8 mouse cellular contexts compared by ENCODE assay signal in the genomic region with DNA sequence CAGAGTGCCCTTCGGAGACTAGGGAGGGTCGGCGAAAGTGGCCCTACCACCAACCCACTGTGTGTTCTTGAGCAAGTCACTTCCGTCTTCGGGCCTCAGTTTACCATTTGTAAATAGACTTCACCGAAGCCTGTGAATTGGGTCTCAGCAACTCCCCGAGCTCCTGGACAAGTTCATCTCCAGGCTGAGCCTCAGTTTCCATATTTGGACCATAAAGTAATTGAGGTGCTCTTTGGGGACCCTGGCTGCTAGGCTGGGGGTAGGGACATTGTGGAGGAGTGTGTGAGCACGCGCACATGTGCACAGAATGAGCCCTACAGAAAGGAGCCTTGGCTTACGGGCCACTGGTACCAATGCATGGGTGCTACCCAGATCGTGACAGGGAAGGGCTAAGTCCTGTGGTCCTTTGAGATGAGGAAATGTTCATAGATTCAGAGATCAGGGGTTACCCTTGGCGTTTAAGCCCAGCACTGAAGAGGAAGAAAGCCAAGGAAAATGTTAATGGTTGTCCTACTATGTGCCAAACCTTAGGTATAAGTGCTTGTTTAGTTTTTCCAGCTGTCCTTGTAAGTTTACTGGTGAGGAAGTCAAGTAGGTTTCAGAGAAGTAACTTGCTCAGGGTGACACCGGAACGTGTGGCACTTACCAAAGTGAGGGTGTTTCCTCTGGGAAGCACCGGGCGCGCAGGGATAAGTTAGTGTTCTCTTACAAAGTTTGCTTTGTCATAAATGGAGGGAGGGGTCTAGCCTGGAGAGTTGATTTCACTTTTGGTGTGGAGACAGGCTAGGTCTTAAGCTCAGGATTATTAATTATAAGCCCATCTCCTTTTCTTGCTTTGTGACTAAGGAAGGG. TPM values are rescaled to one million over a fixed set of nuclear protein-coding genes. Genes with fewer than 3 reads are reported as not detected.
DNase-seq lines count a peak whose midpoint lies in the region; ATAC-seq and TF ChIP-seq lines count a peak whose summit lies in the region.

No protein-coding gene starts in this region.

- peak overlapping the region; percentile 87 for H3K4me3 ChIP-seq in heart, embryonic 10.5 days
- H3K4me3 ChIP-seq in cortical plate, adult 2 months (ENCODE audit: insufficient read depth, low read length), result peak overlapping the region; percentile 73
- H3K4me3 ChIP-seq in hindbrain, embryonic 11.5 days (ENCODE audit: low read depth, low read length), result peak overlapping the region; percentile 98
- H3K4me3 ChIP-seq in liver, embryonic 16.5 days (ENCODE audit: low read depth, low read length), result peak overlapping the region; percentile 95
- peak overlapping the region; percentile 96 for H3K4me3 ChIP-seq in neural tube, embryonic 13.5 days

- WGBS in heart, embryonic 10.5 days, result 3% methylated on average over 17 of the region's 17 CpGs
- 5% methylated on average over 17 of the region's 17 CpGs for WGBS in hindbrain, embryonic 11.5 days
- 0% methylated on average over 17 of the region's 17 CpGs for WGBS in liver, embryonic 16.5 days (ENCODE audit: insufficient replicate concordance)
- 4% methylated on average over 17 of the region's 17 CpGs for WGBS in neural tube, embryonic 13.5 days

- no peaks in the 10 kb centered on the region for H3K27me3 ChIP-seq in heart, embryonic 10.5 days (ENCODE audit: insufficient read depth, poor library complexity, severe bottlenecking)
- no peaks in the 10 kb centered on the region for H3K27me3 ChIP-seq in hindbrain, embryonic 11.5 days (ENCODE audit: control insufficient read depth, insufficient read depth, low read length)
- H3K27me3 ChIP-seq in liver, embryonic 16.5 days (ENCODE audit: control insufficient read depth, insufficient read depth, low read depth, low read length), result no peaks in the 10 kb centered on the region
- no peaks in the 10 kb centered on the region for H3K27me3 ChIP-seq in neural tube, embryonic 13.5 days

- peak overlapping the region; percentile 59 for H3K4me2 ChIP-seq in hindbrain, embryonic 11.5 days (replicated peaks; ENCODE audit: low read depth, low read length)
- H3K4me2 ChIP-seq in liver, embryonic 16.5 days (ENCODE audit: low read depth, low read length), result peak overlapping the region; percentile 77
- peak overlapping the region; percentile 81 for H3K4me2 ChIP-seq in neural tube, embryonic 13.5 days

- peak overlapping the region; percentile 87 for H3K9ac ChIP-seq in hindbrain, embryonic 11.5 days (ENCODE audit: low read depth, low read length)
- H3K9ac ChIP-seq in liver, embryonic 16.5 days (ENCODE audit: low read depth, low read length), result peak overlapping the region; percentile 93
- H3K9ac ChIP-seq in neural tube, embryonic 13.5 days, result peak overlapping the region; percentile 83

- ATAC-seq in hindbrain, embryonic 11.5 days (ENCODE audit: low FRiP score), result no peak
- ATAC-seq in liver, embryonic 16.5 days (ENCODE audit: low read depth), result no peak
- ATAC-seq in neural tube, embryonic 13.5 days (ENCODE audit: low read depth), result peak; percentile 54; the same call in 1 of the 2 replicates

- peaks cover 8% of the 10 kb centered on the region; the same call in 1 of the 2 replicates for H3K36me3 ChIP-seq in heart, embryonic 10.5 days
- H3K36me3 ChIP-seq in hindbrain, embryonic 11.5 days (ENCODE audit: control insufficient read depth, insufficient read depth, low read length), result no peaks in the 10 kb centered on the region
- 0 out of 2 replicates have a peak, but pooled peaks cover 4% of the 10 kb centered on the region for H3K36me3 ChIP-seq in liver, embryonic 16.5 days (ENCODE audit: control insufficient read depth, insufficient read depth)
- H3K36me3 ChIP-seq in neural tube, embryonic 13.5 days, result no peaks in the 10 kb centered on the region; the same call in 1 of the 2 replicates

- no peaks in the 10 kb centered on the region for H3K9me3 ChIP-seq in heart, embryonic 10.5 days
- no peaks in the 10 kb centered on the region for H3K9me3 ChIP-seq in hindbrain, embryonic 11.5 days (ENCODE audit: control insufficient read depth, low read length)
- no peaks in the 10 kb centered on the region for H3K9me3 ChIP-seq in liver, embryonic 16.5 days (replicated peaks; ENCODE audit: control insufficient read depth, low read length)
- no peaks in the 10 kb centered on the region for H3K9me3 ChIP-seq in neural tube, embryonic 13.5 days

- TF ChIP-seq POLR2A in cortical plate, adult 2 months (IDR thresholded peaks at IDR 0.05; ENCODE audit: extremely low read depth, insufficient read depth, low read length), result no peak

- TF ChIP-seq CTCF in cortical plate, adult 2 months (IDR thresholded peaks at IDR 0.05; ENCODE audit: extremely low read depth, insufficient read depth, low read length), result no peak

- no peak for DNase-seq in heart, embryonic 10.5 days (ENCODE audit: low spot score)
- DNase-seq in heart, adult 8-10 months (ENCODE audit: low spot score), result no peak
- DNase-seq in hindbrain, embryonic 11.5 days (ENCODE audit: low spot score), result no peak
- DNase-seq in cerebellum, adult 9-11 months, result no peak
- no peak for DNase-seq in right cerebral cortex, adult 2 months (ENCODE audit: low spot score in 2 of 2)

- H3K27ac ChIP-seq in heart, embryonic 10.5 days, result peak overlapping the region; percentile 94
- H3K27ac ChIP-seq in cortical plate, adult 2 months (ENCODE audit: insufficient read depth, low read length), result peak overlapping the region; percentile 82
- no peak overlapping the region for H3K27ac ChIP-seq in hindbrain, embryonic 11.5 days (ENCODE audit: low read depth, low read length)
- H3K27ac ChIP-seq in liver, embryonic 16.5 days (ENCODE audit: low read length), result peak overlapping the region; percentile 89
- H3K27ac ChIP-seq in neural tube, embryonic 13.5 days (replicated peaks), result peak overlapping the region; percentile 80

- H3K4me1 ChIP-seq in heart, embryonic 10.5 days, result peaks cover 28% of the 10 kb centered on the region
- H3K4me1 ChIP-seq in cortical plate, adult 2 months (ENCODE audit: control insufficient read depth, insufficient read depth, low read length), result no peaks in the 10 kb centered on the region
- 0 out of 2 replicates have a peak, but pooled peaks cover 6% of the 10 kb centered on the region for H3K4me1 ChIP-seq in hindbrain, embryonic 11.5 days (replicated peaks; ENCODE audit: control insufficient read depth, insufficient read depth, low read length)
- peaks cover 20% of the 10 kb centered on the region for H3K4me1 ChIP-seq in liver, embryonic 16.5 days (ENCODE audit: control insufficient read depth, low read depth, low read length)
- peaks cover 25% of the 10 kb centered on the region for H3K4me1 ChIP-seq in neural tube, embryonic 13.5 days (replicated peaks)

RNA-seq across cellular contexts. Expression of a gene that starts 0.8 kb away (rescaled TPM):
- polyA plus RNA-seq in heart, embryonic 10.5 days (2016; fragmentation: Nextera tagmentation; extraction: Ambion mirVana), result 51.1 and 58.5 TPM in 2 replicates
- 10 to 100 TPM; 64.1 to 87.2 (median 71.5) TPM for total RNA-seq in heart, adult 8-10 months (2022)
- polyA plus RNA-seq in cortical plate, adult 2 months (2012; rRNA removed), result 14.7 and 15.6 TPM in 2 replicates
- polyA plus RNA-seq in hindbrain, embryonic 11.5 days (2014; fragmentation: Nextera tagmentation; extraction: Ambion mirVana), result 34.6 and 58.4 TPM in 2 replicates
- polyA plus RNA-seq in liver, embryonic 16.5 days (2015; fragmentation: Nextera tagmentation; extraction: Ambion mirVana), result 41.4 and 42.7 TPM in 2 replicates
- 34.0 and 36.5 TPM in 2 replicates for polyA plus RNA-seq in neural tube, embryonic 13.5 days (2015; fragmentation: Nextera tagmentation; extraction: Ambion mirVana)
